Mouse (Mus musculus) liver, adult 2 months (tissue): ENCODE measurements around the gene Zfp592.

ENCODE experiments used
- CTCF ChIP-seq: fragments of 200-500 bp; IDR thresholded peaks from 2 replicates; pipeline ENCODE4 v1.5.1; 2011; ENCODE audit warnings: low read depth, low read length, control low read depth
- POLR2A ChIP-seq: fragments of 200-500 bp; IDR thresholded peaks from 2 replicates; pipeline ENCODE4 v1.6.1; 2011; ENCODE audit warnings: low read length, control low read depth; ENCODE audit not compliant: insufficient read depth; ENCODE audit errors: extremely low read depth

DNA sequence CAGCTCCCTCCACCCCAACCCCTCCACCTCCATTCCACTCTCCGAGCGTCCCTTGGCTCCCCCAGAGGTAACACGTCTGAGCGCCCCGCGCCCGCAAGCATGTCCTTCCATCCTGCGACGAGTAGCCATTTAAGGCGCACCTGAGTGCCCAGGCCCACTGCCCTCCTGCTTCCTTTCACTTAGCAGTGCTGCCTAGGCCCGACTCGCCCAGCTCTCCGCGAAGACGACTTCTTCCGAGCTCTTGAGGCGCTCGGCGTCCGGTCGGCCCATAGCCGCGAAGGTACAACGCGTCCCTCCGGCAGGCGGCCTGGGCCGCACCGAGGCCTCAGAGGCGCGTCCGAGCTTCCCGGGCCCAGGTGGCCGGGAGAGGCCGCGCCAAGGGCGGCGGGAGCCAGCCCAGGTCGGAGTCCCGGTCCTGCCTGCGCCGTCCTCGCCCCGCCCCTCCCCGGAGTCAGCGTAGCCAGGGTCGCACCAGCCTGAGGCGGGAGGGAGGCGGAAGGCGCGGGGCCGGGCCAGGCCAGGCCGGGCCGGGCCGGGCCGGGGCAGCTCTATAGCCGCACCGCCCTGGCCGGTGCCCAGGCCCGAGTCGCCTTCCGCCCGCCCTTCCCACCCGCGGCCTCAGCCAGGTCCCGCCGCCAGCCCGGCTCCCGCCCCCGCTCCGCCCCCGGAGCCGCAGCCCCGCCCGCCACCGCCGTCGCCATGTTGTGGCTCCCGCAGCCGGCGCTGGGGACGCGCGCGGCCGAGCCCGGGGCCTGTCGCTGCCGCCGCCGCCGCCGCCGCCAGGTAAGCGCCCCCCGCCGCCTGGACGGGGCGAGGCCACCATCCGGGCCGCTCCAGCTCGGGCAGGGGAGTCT is at the start of gene Zfp592:
- no peak for TF ChIP-seq CTCF
- TF ChIP-seq POLR2A: peak; percentile 45; the same call in 1 of the 2 replicates
